Mouse (Mus musculus): ENCODE data around the gene Camkk2.

DNA sequence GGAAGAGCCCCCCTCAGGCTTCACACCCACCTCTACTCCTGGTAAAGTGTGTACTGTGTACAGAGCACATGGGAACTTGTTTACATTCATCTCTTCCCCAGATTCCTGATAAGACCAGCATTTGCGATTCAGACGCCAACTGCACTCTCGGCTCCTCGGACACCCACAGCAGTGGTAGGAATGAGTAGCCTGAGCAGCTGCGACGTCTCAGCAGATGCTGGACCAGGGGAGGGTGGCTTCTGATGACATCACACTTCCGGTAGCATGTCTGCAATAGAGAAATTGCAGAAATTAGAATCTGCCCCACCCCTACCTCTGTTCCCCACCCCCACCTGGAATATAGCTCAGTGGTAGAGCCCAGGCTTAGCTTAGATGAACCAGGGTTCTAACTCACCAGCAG is 60.8 kb downstream of the Camkk2 start:
- TF ChIP-seq POLR2A (IDR thresholded peaks at IDR 0.05; ENCODE audit: insufficient read depth, low read length) = no peak
- TF ChIP-seq CTCF (IDR thresholded peaks at IDR 0.05; ENCODE audit: low read depth, low read length) = no peak
- TF ChIP-seq EP300 (IDR thresholded peaks at IDR 0.05; ENCODE audit: insufficient read depth, low read depth, low read length) = no peak
